Mouse (Mus musculus): Measurements from ENCODE around the gene Dis3l2.

Dis3l2 gene

DNA sequence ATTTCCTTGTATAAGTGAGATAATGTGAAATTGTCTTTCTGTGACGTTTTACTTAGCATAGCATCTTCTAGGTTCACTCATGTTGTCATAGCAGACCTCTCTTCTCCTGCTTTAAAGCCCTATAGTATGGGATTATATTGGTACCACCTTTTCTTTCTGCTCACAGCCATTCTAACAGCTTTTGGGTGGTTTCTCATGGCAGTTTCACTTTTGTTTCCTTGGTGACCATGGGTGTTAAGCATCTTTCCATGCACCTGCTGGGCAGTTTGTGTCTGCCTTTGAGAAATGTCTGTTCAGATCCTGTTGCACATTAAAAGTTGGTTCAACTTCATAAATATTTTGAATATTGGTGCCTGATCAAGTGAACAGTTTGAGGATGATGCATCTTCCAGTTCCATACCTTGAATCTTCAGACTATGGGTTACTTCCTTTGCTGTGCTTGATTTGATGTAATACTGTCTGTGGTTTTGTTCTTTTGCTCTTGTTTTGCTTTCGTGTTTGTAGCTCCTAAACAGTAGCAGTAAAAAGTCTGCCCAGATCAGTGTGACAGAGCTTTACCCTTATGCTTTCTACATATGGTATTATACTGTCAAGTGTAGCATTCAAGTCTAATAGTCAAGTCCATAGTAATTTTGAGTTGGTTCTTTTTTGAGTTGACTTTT lies 29.7 kb downstream of the Dis3l2 start:
- DNase-seq (ENCODE audit: low spot score) = peak; percentile 3

- DNase-seq (ENCODE audit: low spot score) = no peak
Measured at GRCm38 (mm10) chr1:86736414-86736813, 32.8 kb downstream of the Dis3l2 start.

DNA sequence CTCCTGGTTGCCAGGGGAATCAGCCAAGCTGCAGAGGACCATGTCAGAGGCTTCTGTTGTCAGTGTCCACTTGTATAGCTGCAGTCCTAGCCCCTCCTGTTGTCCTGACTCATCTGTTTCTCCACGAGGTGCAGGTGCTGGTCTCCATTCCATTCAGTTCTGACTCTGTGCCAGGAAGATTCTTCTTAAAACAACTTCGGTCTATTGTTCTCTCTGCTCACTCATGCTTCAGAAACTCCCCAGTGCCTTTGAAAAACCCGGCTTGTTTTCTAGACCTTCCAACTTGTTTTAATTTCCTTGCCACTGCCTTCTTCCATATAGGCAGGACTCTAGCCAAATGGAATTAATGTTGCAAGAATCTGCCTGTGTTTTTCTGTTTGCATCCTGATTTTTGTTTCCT lies 39.3 kb downstream of the Dis3l2 start:
- DNase-seq (ENCODE audit: low spot score) = no peak

DNA sequence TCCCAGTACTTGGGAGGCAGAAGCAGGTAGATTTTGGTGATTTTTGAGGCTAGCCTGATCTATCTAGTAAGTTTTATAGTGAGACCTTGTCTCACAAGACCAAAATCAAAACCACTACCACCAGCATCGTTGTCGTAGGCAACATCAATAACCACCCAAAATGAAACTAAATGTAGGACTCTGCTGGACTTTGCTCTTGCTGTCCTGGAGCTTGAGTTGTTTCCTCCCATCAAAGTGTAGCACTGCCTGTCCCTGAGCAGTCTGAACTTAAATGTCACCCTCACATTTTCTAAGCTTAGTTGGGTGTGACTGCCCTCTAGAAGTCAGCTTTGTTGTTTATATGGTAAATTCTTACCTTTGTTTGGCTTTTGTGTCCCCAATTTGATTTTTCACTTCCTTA lies 43.4 kb downstream of the Dis3l2 start:
- DNase-seq (ENCODE audit: low spot score) = no peak

DNA sequence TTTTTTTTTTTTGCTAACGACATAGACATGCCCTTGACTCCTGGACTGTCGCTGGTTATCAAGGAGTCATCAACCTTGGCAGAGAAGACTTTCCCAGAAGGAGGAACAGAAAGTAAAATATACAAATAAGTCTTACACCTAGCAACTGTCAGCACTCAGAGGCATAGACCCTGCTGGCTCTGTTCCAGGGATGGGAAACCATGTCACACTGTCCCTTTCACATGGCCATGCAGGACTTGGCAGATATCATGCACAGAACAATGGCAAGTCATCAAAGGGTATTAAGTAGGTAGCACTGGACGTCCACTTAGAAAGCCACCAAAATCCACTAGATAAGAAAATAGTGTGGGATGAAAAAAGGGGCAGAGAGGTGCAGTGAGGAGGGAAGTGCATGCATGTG lies 46.5 kb downstream of the Dis3l2 start:
- no peak for DNase-seq (ENCODE audit: low spot score)

DNA sequence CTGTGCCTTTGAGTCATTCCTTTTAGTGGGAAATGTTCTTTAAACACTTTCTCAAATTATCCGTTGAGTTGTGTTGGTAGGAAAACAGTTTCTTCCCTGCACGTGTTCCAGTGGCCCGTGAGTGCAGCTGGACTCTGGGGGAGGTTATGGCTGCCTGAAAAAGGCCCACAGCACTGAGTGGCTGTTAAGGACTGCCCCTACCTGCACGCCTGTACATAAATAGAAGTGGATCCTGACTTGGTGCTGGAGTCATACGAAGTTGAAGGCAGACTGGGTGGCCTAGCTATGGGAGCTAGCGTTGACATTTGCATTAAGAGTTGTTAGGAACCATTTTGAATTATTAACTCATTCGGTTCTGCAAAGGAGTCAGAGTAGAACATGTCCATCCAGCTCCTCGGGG lies 49.8 kb downstream of the Dis3l2 start:
- DNase-seq (ENCODE audit: low spot score) = no peak

DNA sequence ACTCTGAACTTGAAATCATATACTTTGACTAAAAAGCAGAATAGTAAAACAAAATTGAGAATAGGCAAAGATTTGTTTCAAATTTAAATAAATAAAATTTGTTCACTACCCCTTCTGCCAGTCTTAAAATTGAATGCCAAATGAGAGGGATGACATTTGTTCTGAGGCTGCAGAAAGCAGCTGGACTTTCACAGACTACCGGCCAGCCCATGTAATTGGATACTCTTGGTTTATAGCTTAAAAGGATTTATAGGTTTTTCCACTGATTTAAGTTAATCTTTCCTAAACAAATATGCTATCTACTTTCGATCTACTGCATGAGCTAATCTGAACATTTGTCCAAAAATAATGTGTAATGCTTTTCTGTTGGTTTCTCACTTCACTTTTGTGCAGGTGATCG lies 50.7 kb downstream of the Dis3l2 start:
- no peak for DNase-seq (ENCODE audit: low spot score)

DNA sequence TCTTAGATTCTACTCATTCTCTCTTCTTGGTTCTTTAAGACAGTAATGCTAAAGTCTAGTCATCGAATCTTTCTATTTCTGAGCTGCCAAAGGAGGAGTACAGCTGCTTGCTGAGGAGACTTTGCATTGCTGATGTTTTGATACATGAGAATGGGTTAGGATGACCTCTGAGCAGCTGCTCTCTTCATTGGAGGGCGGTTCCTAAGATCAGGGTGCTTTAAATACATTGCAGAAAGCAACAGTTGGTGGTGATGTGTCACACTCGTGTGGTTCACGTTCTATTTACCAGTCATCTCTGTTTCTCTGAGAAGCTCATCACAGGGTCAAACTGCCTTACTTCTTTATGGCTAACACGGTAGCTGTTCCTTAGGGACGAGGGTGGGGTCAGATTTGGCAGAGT lies 54.5 kb downstream of the Dis3l2 start:
- DNase-seq (ENCODE audit: low spot score) = no peak

DNA sequence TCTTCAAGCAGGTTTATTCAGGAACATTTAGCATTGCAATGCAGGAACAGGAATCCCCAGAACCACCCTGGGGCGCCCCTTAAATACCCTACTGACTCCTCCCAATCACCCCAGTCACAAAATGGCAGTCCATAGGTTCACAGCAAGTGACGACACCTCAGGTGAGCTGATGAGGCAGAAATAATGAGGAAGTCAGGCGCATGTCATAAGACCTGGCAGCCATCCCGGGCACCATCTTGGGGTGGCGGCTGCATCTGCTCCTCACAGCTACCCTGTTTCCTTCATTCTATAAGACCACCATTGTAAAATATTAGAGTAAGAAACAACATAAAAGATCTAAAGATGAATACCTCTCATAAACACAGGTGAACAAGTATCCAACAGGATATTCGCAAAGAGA lies 58.6 kb downstream of the Dis3l2 start:
- DNase-seq (ENCODE audit: low spot score) = no peak

DNA sequence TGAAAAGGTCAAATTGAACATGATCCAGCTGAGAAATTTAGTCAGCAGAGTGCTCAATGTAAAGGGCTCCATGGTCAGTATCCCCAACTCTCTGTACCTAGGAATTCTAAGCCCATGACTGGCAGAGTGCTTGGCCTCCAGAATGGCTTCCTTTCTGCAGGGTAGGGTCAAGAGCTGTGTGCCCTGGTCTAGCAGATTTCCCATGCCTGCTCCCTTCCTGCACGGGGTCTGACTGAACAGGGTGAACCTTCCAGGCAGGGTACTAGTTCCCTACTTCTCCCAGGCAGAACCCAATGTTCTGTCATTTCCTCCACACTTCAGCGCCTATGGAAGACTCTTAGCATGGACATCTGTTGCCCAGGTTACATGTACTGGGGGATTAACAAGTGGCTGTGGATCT lies 97.6 kb downstream of the Dis3l2 start:
- DNase-seq (ENCODE audit: low spot score) = no peak

DNA sequence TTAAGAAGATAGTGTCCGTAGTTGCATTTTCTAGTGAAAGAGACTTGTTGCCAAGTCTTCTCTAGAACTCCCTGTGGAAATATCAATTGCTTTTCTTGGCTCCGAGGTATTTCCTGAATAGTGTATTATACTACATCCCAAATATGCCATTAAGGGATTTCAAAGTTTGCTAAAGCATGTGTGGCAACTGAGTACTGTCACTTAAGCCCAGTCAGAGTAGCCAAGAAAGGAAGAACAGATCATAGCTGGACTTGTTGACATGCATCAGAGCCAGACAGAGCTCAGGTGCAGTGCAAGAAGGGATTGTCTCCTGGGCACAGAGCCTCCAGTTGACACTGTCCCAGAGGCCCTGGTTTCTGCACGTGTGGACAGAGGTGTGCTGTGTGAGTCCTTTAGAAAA lies 108.1 kb downstream of the Dis3l2 start:
- no peak for DNase-seq (ENCODE audit: low spot score)

GRCm38 (mm10) chr1:86822266-86822665 lies 118.7 kb downstream of the Dis3l2 start:
- no peak for DNase-seq (ENCODE audit: low spot score)

- no peak for DNase-seq (ENCODE audit: low spot score)
Measured at GRCm38 (mm10) chr1:86834351-86834987, 130.9 kb downstream of the Dis3l2 start.

GRCm38 (mm10) chr1:86834988-86835387 lies 131.4 kb downstream of the Dis3l2 start:
- DNase-seq (ENCODE audit: low spot score) = no peak

DNA sequence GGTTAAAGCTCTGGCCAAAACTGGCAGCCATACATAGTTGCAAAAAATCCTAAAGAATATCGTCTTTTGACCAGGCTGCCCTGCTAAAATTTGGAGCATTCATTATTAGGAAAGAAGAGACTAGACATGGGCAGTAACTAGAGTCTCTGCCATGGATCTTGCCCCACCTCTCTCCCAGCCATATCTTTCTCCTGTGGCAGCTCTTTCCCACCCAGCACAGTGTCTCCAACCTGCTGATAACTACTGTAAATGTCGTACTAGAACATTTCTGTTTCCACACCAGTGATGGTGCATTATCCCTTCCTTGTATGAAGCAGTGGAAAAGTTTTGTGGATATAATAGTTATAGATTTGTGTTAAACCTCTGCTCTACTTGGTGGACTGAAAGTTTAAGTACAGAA lies 147.1 kb downstream of the Dis3l2 start:
- no peak for DNase-seq (ENCODE audit: low spot score)

DNA sequence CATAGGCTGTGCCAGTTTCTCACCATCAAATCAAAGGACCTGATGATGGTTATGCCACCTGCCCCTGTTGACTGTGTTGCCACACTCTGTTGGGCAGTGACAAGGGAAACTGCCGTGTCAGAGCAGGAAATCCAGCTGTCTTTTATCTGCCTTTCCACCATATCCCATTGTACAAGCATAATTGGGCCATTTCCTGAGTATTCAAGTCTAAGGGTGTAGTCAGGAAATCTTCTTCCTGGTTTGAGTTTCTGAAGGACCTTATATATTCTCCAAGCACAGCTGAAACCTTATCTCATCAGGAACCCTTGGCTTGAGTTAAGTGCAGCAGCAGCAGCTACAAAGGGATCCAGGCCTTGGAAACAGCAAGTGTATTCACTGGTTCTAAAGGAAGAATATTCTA lies 155.3 kb downstream of the Dis3l2 start:
- no peak for DNase-seq (ENCODE audit: low spot score)

- DNase-seq (ENCODE audit: low spot score) = no peak
Measured at GRCm38 (mm10) chr1:86859371-86859770, 155.8 kb downstream of the Dis3l2 start.

DNA sequence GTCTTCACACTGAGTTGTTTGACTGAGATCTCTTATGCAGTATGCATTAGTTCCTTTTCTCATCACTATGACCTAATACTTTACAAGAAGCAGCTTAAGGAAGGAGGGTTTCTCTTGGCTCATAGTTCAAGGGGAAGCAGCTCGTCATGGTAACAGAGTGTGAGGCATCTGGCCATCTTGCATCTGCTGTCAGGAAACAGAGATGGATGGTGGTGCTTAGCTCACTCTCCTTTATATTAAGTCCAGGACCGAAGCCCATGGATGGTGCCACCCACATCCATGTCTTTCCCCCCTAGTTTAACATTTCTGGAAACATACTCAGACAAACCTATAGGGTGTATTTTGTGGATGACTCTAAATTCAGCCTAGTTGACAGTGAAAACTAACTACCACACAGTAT lies 170.1 kb downstream of the Dis3l2 start:
- no peak for DNase-seq (ENCODE audit: low spot score)

- DNase-seq (ENCODE audit: low spot score) = no peak
Measured at GRCm38 (mm10) chr1:86878743-86879142, 175.1 kb downstream of the Dis3l2 start.

DNA sequence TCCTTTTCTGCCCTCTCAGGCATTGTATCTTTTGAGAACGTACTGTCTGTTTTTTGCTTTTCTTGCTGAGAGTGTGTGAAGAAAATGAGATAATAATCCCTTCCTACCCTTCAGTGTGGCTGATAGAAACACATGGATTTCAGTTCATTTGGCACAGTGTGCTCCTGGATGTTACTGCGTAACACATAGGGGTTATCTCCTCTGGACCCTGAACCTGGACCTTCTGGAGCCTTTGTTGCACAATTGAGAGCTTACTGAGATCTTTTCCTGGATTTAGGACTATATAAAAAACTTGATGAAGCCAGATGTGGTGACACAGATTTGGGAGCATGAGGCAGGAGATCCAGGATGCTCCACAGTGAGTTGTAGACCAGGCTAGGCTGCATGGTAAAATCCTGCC lies 175.9 kb downstream of the Dis3l2 start:
- no peak for DNase-seq (ENCODE audit: low spot score)

- no peak for DNase-seq (ENCODE audit: low spot score)
Measured at GRCm38 (mm10) chr1:86887060-86887459, 183.5 kb downstream of the Dis3l2 start.

DNA sequence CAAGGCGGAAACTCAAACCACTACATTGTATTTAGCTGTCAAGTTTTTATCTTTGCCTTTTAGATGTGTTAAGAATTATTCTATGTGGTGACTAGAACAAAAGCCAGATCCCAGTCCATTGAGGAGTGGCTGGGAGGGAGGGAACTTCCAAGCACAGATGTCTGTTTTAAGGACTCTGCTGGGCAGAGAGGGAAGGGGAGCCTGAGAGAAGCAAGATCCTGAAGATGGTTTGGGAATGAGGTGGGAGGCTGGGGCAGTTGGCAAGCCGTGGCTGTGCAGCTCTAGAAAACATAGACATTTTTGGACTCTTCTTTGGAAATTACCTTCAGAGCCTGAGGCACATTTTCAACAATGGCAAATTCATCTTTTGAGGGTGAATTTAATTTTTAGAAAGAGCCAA lies 208.9 kb downstream of the Dis3l2 start:
- no peak for DNase-seq (ENCODE audit: low spot score)

DNA sequence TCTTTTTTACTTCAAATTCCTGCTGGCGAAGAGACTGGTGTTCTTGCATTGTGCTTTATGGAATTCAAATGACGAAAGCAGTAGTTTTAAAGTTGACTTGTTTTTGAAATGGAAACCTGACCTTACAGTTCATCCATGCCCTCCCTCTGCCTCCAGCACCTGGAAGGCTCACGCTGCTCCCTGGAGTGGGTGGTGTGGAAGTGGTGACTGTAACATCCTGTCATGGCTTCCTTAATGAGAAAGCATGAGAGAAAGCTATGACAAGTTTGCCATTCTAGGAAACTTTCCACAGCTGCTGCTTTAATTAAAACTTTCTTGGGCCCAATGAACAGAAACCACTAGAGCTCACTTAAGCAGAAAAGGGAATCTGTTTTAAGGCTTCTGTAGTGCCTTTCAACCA lies 210.3 kb downstream of the Dis3l2 start:
- no peak for DNase-seq (ENCODE audit: low spot score)

GRCm38 (mm10) chr1:86914697-86915096 lies 211.1 kb downstream of the Dis3l2 start:
- DNase-seq (ENCODE audit: low spot score) = no peak
